Mouse (Mus musculus): ENCODE data around the gene Gm26741. TPM values are rescaled to one million over a fixed set of nuclear protein-coding genes. Genes with fewer than 3 reads are reported as not detected.

Gm26741 gene
- polyA plus RNA-seq, 1 experiment from 2014 or later, result not detected

GRCm38 (mm10) chr10:52384823-52385610, 26.4 kb downstream of the Gm26741 start:
- 36% methylated on average over 8 of the region's 8 CpGs for WGBS
- H3K4me3 ChIP-seq (ENCODE audit: low read length), result no peak overlapping the region

DNA sequence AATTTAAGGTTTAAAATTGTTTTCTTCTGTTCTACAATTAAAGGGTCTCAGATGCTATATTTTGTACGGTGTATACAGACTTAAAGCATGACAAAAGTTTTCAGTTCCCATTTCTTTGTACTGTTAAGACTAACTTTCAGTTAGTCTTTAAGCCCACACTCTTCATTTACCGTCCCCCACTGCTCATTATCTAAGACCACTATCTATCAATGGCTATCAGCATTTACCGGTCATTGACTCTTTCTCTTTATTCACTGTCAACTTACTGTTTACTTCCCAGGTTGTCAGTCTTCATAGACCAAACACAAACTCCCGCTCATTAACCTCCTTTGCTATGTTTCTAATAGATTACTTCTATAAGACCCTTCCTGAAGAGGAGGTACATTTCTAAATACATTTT, 28.6 kb downstream of the Gm26741 start:
- 81% methylated on average over 4 of the region's 4 CpGs for whole genome bisulfite sequencing
- Histone ChIP-seq H3K4me1 (ENCODE audit: control insufficient read depth, insufficient read depth, low read length) (0 out of 2 replicates have a peak, but pooled peaks cover 3% of the 10 kb centered on the region), H3K4me3 (ENCODE audit: low read length) (no peak overlapping the region), H3K4me2 (replicated peaks; ENCODE audit: low read depth, low read length) (no peak overlapping the region), H3K9me3 (ENCODE audit: control insufficient read depth, low read length) (no peaks in the 10 kb centered on the region), H3K9ac (ENCODE audit: low read depth, low read length) (no peak overlapping the region), H3K36me3 (ENCODE audit: control insufficient read depth, insufficient read depth, low read length) (no peaks in the 10 kb centered on the region), H3K27ac (ENCODE audit: low read depth, low read length) (no peak overlapping the region), H3K27me3 (ENCODE audit: control insufficient read depth, insufficient read depth, low read length) (no peaks in the 10 kb centered on the region)
- no peak for ATAC-seq (ENCODE audit: low FRiP score, low TSS enrichment)

More at GRCm38 (mm10) chr10:52384823-52385610, 26.4 kb downstream of the Gm26741 start:
- no peak overlapping the region for H3K9ac ChIP-seq (ENCODE audit: low read depth, low read length)
- no peak overlapping the region for H3K4me2 ChIP-seq (replicated peaks; ENCODE audit: low read depth, low read length)
- 0 out of 2 replicates have a peak, but pooled peaks cover 3% of the 10 kb centered on the region for H3K4me1 ChIP-seq (ENCODE audit: control insufficient read depth, insufficient read depth, low read length)
- H3K9me3 ChIP-seq (ENCODE audit: control insufficient read depth, low read length), result no peaks in the 10 kb centered on the region
- H3K27me3 ChIP-seq (ENCODE audit: control insufficient read depth, insufficient read depth, low read length), result no peaks in the 10 kb centered on the region
- H3K27ac ChIP-seq (ENCODE audit: low read depth, low read length), result no peak overlapping the region
- ATAC-seq (ENCODE audit: low FRiP score, low TSS enrichment), result no peak
- H3K36me3 ChIP-seq (ENCODE audit: control insufficient read depth, insufficient read depth, low read length), result no peaks in the 10 kb centered on the region

- WGBS, result 77% methylated on average over 5 of the region's 5 CpGs
- ATAC-seq (ENCODE audit: low FRiP score, low TSS enrichment), result no peak
- H3K4me2 ChIP-seq (replicated peaks; ENCODE audit: low read depth, low read length), result no peak within 1 kb of the TSS
- H3K9me3 ChIP-seq (ENCODE audit: control insufficient read depth, low read length), result no peaks in the 10 kb centered on the region
- no peaks in the 10 kb centered on the region for H3K27me3 ChIP-seq (ENCODE audit: control insufficient read depth, insufficient read depth, low read length)
- no peak within 1 kb of the TSS for H3K27ac ChIP-seq (ENCODE audit: low read depth, low read length)
- H3K4me3 ChIP-seq (ENCODE audit: low read length), result no peak within 1 kb of the TSS
- H3K9ac ChIP-seq (ENCODE audit: low read depth, low read length), result no peak within 1 kb of the TSS
- H3K36me3 ChIP-seq (ENCODE audit: control insufficient read depth, insufficient read depth, low read length), result no peaks in the 10 kb centered on the region
- no peaks in the 10 kb centered on the region for H3K4me1 ChIP-seq (ENCODE audit: control insufficient read depth, insufficient read depth, low read length)
These were observed 30.4 kb downstream of the Gm26741 start, which contains the start of gene Nepn for GRCm38 (mm10) chr10:52388922-52389430. Nepn (plus strand) TSS chr10:52388972.

- Histone ChIP-seq H3K9ac (ENCODE audit: low read depth, low read length) (no peak overlapping the region), H3K4me2 (replicated peaks; ENCODE audit: low read depth, low read length) (no peak overlapping the region), H3K9me3 (ENCODE audit: control insufficient read depth, low read length) (no peaks in the 10 kb centered on the region)
These were observed 30.9 kb downstream of the Gm26741 start for GRCm38 (mm10) chr10:52389438-52389837.

DNA sequence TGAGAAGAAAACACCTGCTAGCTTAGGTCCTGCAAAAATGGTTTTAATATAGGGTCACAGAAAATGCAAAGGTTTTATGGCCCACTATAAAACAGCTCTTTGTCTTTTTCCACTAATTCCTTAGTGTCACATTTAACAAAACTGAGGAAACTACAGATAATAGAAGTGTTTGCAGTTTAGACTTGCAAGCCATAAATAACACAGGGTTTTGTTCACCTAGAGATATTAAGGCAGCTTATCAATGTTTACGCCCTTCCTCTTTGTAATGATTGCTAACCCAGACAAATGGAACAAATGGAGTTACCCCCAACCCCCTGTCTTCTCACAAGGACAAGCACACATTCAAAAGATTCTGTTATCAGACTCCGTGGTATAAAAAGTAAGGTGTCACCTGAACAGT, 32.6 kb downstream of the Gm26741 start:
- ATAC-seq (ENCODE audit: low FRiP score, low TSS enrichment), result no peak
- no peak overlapping the region for H3K4me2 ChIP-seq (replicated peaks; ENCODE audit: low read depth, low read length)
- H3K4me1 ChIP-seq (ENCODE audit: control insufficient read depth, insufficient read depth, low read length), result no peaks in the 10 kb centered on the region
- no peak overlapping the region for H3K9ac ChIP-seq (ENCODE audit: low read depth, low read length)
- H3K36me3 ChIP-seq (ENCODE audit: control insufficient read depth, insufficient read depth, low read length), result no peaks in the 10 kb centered on the region
- no peak overlapping the region for H3K27ac ChIP-seq (ENCODE audit: low read depth, low read length)
- H3K9me3 ChIP-seq (ENCODE audit: control insufficient read depth, low read length), result no peaks in the 10 kb centered on the region
- no peaks in the 10 kb centered on the region for H3K27me3 ChIP-seq (ENCODE audit: control insufficient read depth, insufficient read depth, low read length)
- H3K4me3 ChIP-seq (ENCODE audit: low read length), result no peak overlapping the region
- 85% methylated on average over 2 of the region's 2 CpGs for WGBS

More at GRCm38 (mm10) chr10:52389438-52389837, 30.9 kb downstream of the Gm26741 start:
- no peak for ATAC-seq (ENCODE audit: low FRiP score, low TSS enrichment)
- Histone ChIP-seq H3K27me3 (ENCODE audit: control insufficient read depth, insufficient read depth, low read length) (no peaks in the 10 kb centered on the region), H3K36me3 (ENCODE audit: control insufficient read depth, insufficient read depth, low read length) (no peaks in the 10 kb centered on the region), H3K4me1 (ENCODE audit: control insufficient read depth, insufficient read depth, low read length) (no peaks in the 10 kb centered on the region), H3K4me3 (ENCODE audit: low read length) (no peak overlapping the region), H3K27ac (ENCODE audit: low read depth, low read length) (no peak overlapping the region)
- WGBS, result 66% methylated on average over 3 of the region's 3 CpGs

GRCm38 (mm10) chr10:52396647-52397046, 38.1 kb downstream of the Gm26741 start:
- no peaks in the 10 kb centered on the region for H3K36me3 ChIP-seq (ENCODE audit: control insufficient read depth, insufficient read depth, low read length)
- H3K27ac ChIP-seq (ENCODE audit: low read depth, low read length), result no peak overlapping the region
- no peaks in the 10 kb centered on the region for H3K9me3 ChIP-seq (ENCODE audit: control insufficient read depth, low read length)
- no peak overlapping the region for H3K4me2 ChIP-seq (replicated peaks; ENCODE audit: low read depth, low read length)
- ATAC-seq (ENCODE audit: low FRiP score, low TSS enrichment), result no peak
- no peaks in the 10 kb centered on the region for H3K4me1 ChIP-seq (ENCODE audit: control insufficient read depth, insufficient read depth, low read length)
- WGBS, result 89% methylated on average over 3 of the region's 3 CpGs
- H3K4me3 ChIP-seq (ENCODE audit: low read length), result no peak overlapping the region
- H3K27me3 ChIP-seq (ENCODE audit: control insufficient read depth, insufficient read depth, low read length), result no peaks in the 10 kb centered on the region
- H3K9ac ChIP-seq (ENCODE audit: low read depth, low read length), result no peak overlapping the region

GRCm38 (mm10) chr10:52398715-52399114, 40.1 kb downstream of the Gm26741 start:
- Histone ChIP-seq H3K4me1 (ENCODE audit: control insufficient read depth, insufficient read depth, low read length) (no peaks in the 10 kb centered on the region), H3K4me2 (replicated peaks; ENCODE audit: low read depth, low read length) (no peak overlapping the region)
- 81% methylated on average over 2 of the region's 2 CpGs for WGBS

GRCm38 (mm10) chr10:52399722-52400121, 41.2 kb downstream of the Gm26741 start:
- no peak overlapping the region for H3K9ac ChIP-seq (ENCODE audit: low read depth, low read length)
- H3K27ac ChIP-seq (ENCODE audit: low read depth, low read length), result no peak overlapping the region
- no peaks in the 10 kb centered on the region for H3K9me3 ChIP-seq (ENCODE audit: control insufficient read depth, low read length)
- H3K4me2 ChIP-seq (replicated peaks; ENCODE audit: low read depth, low read length), result no peak overlapping the region
- ATAC-seq (ENCODE audit: low FRiP score, low TSS enrichment), result no peak
- H3K4me1 ChIP-seq (ENCODE audit: control insufficient read depth, insufficient read depth, low read length), result no peaks in the 10 kb centered on the region
- no peaks in the 10 kb centered on the region for H3K27me3 ChIP-seq (ENCODE audit: control insufficient read depth, insufficient read depth, low read length)
- H3K36me3 ChIP-seq (ENCODE audit: control insufficient read depth, insufficient read depth, low read length), result no peaks in the 10 kb centered on the region
- no peak overlapping the region for H3K4me3 ChIP-seq (ENCODE audit: low read length)
- 67% methylated on average over 3 of the region's 3 CpGs for WGBS

More at GRCm38 (mm10) chr10:52398715-52399114, 40.1 kb downstream of the Gm26741 start:
- Histone ChIP-seq H3K4me3 (ENCODE audit: low read length) (no peak overlapping the region), H3K9me3 (ENCODE audit: control insufficient read depth, low read length) (no peaks in the 10 kb centered on the region), H3K36me3 (ENCODE audit: control insufficient read depth, insufficient read depth, low read length) (no peaks in the 10 kb centered on the region), H3K27me3 (ENCODE audit: control insufficient read depth, insufficient read depth, low read length) (no peaks in the 10 kb centered on the region), H3K27ac (ENCODE audit: low read depth, low read length) (no peak overlapping the region), H3K9ac (ENCODE audit: low read depth, low read length) (no peak overlapping the region)
- no peak for ATAC-seq (ENCODE audit: low FRiP score, low TSS enrichment)

GRCm38 (mm10) chr10:52405160-52405559, 46.6 kb downstream of the Gm26741 start:
- Histone ChIP-seq H3K9ac (ENCODE audit: low read depth, low read length) (no peak overlapping the region), H3K36me3 (ENCODE audit: control insufficient read depth, insufficient read depth, low read length) (no peaks in the 10 kb centered on the region)

More at GRCm38 (mm10) chr10:52405160-52405559, 46.6 kb downstream of the Gm26741 start:
- Histone ChIP-seq H3K4me2 (replicated peaks; ENCODE audit: low read depth, low read length) (no peak overlapping the region), H3K4me1 (ENCODE audit: control insufficient read depth, insufficient read depth, low read length) (no peaks in the 10 kb centered on the region), H3K9me3 (ENCODE audit: control insufficient read depth, low read length) (no peaks in the 10 kb centered on the region), H3K4me3 (ENCODE audit: low read length) (no peak overlapping the region), H3K27ac (ENCODE audit: low read depth, low read length) (no peak overlapping the region), H3K27me3 (ENCODE audit: control insufficient read depth, insufficient read depth, low read length) (no peaks in the 10 kb centered on the region)
- WGBS, result 88% methylated on average over 13 of the region's 13 CpGs
- no peak for ATAC-seq (ENCODE audit: low FRiP score, low TSS enrichment)
